Mouse (Mus musculus) embryo, embryonic 9.5 days (tissue): ENCODE measurements around the gene Sh3d19.

ENCODE experiments used
- DNase-seq: peaks from one replicate; pipeline ENCODE4 v3.0.0-alpha.2; 2017; ENCODE audit errors: extremely low spot score

Sh3d19 gene

DNA sequence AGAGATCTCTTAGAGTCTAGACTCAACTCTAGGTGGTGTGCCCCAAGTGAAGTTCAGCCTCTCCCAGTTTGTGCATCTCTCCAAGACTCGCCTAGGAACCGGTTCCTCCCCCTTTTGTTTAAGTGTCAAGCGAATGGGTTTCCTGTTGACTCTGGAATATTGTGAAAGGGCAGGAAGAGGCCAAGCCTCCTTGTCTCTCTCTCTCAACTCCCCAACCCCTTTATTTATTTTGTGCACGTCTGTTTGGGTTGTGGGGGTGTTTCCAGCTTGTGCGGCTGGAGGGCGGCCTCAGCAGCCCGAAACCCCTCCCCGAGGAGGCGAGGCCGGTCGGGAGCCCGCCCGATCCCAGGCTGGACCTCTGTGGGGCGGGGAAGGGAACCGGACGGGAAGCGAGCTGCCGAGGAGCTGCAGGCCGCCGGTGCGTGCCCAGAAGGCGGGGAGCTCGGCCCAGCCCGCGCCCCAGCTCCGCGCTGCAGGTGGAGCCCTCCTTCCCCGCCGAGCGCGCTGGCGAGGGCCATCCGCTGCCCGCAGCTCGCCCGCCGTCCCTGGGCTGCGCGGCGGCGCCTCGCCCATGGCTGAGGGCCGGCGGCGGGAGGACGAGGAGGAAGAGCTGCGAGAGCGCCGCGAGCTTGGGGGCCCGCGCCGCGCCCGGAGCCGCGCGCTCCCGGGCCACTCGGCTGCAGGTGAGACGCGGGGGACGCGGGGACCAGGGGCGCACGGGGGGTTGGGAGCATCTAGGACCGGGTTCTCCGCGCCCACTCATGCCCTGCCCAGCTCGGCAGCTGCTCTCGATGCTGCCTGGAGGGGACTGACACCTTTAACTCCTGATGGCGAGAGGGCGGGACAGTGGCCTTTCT is at the start of gene Sh3d19:
Sh3d19 (plus strand) TSS at position 368 of the 857 bp plus-strand sequence.
- peak; percentile 87 for DNase-seq

DNA sequence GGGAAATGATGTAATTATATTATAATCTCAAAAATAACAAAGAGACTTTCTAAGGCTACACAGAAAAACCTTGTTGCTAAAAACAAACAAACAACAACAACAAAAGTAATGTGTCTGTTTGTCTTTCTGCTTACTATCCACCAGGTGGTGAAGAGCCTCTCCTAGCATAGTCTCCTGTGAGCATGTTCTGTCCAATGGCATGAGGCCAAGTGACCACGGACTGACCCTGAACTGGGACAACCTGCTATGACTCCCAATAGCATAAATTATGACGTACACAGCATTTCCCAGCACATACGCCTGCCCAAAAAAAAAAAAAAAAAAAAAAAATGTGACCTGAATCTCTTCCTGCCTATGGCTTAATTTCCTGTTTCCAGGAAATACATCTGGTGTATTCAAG is 48.6 kb upstream of the Sh3d19 start:
- no peak for DNase-seq

DNA sequence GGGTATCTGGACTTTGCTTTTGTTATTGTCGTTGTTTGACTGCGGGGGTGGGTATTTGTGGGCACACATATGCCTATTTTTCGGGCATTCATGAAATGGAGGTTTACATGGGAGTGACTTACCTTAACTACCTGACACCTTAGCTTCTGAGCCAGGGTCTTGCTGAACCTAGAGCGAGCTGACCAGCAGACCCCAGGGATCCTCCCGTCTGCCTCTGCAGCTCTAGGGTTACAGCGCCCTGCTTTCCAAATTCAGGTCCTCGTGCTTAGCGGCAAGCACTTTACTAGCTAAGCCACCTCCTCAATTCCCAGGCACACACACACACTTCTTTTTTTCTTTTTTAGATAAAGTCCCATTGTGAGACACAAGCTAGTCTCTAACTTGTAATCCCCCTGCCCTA is 47.6 kb upstream of the Sh3d19 start:
- no peak for DNase-seq

DNA sequence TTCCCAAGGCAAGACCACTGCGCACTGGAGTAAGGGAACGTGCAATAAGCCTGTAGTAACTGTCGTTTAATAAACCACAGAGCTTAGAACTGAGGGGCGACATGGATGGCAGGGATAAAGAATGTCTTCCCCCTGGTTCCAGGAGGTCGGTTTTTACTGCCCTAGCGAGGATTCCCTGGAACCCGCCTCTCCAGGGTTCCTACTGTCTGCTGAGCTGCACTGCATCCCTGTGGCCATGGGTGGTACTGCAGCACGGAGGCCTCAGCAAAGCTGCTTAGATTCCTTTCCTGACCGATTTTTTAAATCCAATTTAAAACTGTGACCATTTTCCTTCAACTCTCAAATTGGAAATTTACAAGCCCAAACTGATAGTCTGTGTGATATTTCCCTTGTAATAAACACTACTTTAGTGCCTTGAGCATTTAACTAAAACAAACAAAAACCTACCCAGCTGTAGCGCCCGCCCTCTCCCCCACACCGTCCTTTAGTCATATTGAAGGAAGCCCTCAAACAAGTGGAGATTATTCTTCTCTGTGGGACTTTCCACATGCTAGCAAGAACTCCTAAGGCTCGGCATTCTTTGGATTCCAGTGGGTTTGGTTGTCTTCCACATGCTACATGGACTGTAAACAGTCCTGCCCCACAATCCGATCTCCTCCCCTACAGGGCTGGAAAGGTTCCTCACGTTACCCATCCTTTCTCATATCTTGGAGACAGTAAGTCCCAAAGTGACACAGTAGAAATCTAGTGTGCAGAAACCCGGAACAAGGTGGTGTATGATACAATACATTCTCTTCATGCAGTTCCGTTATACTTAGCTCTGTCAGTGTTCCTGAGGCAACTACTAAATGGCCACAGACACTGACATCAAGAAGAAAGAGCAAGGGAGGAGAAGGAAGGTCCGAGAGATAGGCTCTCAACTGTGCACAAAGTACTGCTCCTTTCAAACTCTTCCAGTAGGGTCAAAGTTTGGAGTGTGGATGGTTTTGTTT is 46.7 kb upstream of the Sh3d19 start:
- peak; percentile 82 for DNase-seq

DNA sequence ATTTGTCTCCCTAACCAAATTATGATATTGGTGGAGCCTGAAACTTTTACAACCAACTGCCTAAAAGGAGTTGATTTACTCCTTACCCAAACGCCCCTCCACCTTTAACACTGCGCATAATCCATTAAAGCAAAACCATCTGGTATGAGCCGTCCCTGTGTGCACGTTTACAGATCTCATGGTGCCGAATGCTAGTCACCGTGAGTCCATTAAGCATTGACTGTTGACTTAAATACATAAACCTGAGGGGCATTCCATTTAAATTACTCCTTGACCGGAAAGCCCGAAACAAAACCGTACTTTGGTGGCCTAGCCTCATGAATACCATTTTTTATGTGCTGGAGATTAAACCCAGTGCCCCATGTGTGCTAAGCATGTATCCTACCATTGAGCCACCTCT is 43.6 kb upstream of the Sh3d19 start:
- no peak for DNase-seq

DNA sequence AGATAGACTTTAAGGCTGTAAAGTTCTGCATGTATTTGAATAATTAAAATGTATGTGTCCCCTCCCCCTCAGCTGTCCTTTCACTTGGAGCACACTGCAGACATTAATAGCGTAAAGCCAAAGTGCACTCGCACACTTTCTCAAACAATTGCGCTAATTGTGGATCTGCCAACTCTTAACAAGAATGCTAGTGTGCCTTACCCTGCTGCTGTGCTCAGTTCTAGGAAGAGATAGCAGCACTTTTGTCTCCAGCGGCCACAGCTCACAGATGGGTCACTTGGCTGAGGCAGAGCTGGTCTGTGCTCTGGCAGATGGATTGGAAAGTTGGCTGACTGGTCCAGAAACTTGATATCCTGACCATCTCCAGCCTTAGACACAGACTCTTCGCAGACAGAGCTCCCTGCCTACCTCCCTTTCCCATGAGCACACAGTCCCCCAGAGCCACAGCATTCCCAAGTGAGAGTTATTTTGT is 42.7 kb upstream of the Sh3d19 start:
- DNase-seq: no peak

DNA sequence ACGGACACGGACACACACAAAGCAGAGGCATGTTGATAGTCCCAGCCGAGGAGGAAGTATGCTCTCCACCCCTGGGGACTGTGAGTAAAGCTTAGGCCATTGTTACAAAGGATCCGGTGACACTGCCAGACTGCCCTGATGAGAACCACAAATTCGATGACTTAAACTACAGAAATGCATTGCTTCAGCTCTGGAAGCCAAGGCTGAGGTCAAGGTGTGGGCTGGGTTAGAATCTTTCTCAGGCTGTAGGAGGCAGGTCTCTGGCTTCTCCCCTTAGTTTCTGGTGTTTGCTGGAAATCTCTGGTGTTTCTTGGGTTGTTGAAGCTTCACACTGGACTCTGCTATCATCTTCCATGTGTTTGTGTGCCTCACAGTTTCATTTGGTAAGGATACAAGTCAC is 41.2 kb upstream of the Sh3d19 start:
- DNase-seq: no peak

DNA sequence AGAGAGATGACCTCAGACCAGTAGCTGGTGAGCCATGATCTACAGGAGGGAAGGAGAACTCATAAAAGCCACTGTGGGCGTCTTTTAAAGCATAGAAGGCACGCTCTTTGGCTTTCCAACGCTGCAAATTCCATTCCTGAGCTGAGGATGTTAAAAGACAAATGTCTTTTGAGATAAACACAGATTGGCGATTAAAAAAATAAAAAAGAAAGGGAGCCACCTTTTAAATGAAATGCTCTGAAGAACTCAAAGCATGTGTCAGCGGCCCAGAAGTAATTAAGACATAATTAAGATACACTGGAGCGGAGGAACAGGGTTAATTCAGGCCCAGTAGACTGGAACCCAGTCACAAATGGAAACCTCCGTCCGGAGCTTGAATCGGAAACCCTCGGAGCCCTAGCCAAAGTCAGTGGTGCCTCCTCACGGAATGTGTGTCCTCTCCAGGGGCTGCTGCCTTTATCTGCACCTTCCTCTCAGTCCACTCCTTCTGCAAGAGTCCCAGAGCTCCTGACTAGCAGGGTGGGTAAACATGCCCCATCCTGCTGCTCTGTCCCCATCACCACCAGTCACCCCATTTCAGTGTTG is 40.1 kb upstream of the Sh3d19 start:
- no peak for DNase-seq

DNA sequence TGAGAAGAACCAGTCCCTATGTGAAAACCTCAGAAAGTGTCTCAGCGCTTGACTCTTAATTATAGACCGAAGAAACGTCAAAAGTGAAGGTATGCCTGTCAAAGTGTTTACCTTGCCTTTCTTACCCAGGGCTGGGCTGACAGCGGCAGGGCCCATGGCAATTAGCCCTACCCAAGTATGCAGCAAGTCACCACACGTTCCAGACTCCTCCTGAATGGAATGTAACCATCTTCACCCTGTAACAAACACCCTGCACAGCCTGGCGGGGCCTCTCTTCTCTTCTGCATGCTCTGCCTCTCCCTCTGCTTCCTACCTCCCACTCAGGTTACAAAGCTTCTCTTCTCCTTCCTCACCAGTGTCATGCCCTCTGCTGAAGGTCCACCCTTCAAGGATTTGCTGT is 39.0 kb upstream of the Sh3d19 start:
- DNase-seq: no peak

DNA sequence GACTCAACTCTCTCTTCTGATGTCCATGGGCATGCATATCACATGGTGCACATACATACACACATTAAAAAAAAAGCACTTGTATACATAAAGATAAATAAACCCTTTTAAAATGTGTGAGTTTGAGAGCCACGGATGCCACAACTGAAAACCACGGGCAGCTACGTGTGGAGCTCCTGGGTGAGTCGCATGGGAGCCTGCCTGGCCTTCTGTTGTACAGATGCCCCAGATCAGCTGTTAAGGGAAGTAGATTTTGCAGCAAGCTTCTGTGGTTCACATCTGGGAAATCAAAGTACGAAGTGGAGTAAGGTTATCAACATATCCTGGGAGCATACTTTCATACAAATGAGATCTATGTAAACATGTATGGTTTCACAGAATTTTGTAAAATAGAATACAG is 37.3 kb upstream of the Sh3d19 start:
- DNase-seq: no peak

DNA sequence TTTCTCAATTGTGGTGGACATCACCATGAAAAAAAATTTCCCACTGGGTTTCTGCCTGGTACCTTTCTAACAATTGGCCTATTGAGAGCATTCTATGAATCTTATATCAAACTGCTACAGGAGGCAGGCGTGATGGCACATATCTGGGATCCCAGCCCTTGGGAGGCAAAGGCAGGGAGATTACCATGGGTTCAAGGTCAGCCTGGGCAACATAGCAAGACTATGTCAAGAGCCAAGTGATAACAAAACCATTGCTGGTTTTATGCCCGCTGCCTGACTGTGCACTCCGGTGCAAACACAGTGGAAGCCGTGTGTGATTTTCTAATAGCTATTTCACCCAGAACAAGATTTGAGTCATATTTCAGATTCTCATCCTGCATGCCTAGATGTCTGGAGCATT is 20.0 kb upstream of the Sh3d19 start:
- no peak for DNase-seq

DNA sequence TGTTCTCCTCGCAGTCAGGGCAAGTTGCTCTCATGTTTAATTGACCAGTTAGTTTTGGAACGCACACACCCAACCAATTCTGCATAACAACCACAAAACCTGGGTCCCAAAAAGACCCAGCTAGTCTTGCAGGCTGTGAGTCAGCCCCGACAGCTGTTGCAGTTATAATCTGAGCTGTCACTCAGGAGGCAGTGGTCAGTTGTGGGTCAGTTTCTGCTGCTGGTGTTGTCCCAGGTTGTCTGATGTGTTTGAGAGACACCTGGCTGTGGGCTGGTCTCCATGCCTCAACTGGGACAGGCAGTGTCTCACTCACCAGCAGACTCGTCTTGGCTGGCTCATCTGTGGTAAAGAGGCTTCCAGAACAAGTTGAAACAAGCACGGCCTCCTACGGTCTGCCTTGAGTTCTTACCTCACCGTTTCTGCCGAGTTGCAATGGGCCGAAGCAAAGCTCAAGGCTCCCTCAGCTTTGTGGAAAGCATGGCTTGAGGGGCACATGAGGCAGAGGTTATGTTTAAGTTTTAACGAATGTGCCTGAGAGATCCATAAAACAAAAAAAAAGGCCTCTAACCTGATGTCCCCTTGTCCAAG is 18.1 kb upstream of the Sh3d19 start:
- DNase-seq: no peak

DNA sequence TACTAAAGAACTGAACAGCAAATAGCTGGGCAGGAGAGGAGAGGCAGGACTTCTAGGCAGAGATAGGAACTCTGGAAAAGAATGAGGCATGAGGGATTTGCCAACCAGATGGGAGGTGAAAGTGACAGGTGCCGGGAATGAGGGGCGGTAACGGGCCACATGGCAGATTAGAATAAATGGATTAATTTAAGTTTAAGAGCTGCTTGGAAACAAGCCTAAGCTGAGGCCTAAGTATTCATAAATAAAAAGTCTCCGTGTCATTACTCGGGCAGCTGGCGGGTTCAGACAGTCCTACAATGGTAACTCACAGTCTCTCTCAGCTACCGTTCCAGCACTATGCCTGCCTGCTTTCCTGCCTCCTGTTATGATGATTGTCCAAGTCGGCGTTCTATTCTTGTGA is 15.6 kb upstream of the Sh3d19 start:
- DNase-seq: no peak

DNA sequence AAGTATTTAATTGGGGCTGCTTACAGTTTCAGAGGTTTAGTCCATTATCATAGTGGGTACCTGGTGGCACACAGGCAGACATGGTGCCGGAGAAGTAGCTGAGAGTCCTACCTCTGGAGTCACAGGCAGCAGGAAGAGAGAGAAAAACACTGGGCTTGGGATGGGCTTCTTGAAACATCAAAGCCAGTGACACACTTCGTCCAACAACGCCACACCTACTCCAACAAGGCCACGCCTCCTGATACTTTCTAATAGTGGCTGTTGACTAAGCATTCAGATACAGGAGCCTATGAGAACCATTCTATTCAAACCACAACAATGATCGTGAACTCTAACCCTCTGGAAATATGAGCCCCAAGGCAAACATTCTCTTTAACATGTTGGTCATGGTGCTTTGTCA is 15.2 kb upstream of the Sh3d19 start:
- no peak for DNase-seq

DNA sequence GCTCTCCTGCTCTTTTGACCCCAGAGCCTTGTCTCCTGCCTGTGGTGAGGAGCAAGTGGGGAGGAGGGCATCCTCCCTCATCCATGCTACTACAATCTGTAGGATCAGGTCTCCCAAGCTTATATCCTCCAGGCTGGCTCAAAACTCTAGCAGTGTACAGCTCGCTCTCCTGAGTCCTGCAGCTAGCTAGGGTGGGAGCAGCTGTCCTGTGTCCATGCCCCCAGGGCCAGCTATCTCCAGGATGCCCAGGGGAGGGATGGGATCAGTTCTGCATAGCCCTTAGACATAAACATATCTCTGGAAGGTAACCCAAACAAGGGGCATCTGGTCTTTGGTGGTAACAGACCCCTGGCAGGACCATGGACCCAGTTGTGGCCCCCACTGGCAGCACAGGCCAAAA is 11.2 kb upstream of the Sh3d19 start:
- no peak for DNase-seq

DNA sequence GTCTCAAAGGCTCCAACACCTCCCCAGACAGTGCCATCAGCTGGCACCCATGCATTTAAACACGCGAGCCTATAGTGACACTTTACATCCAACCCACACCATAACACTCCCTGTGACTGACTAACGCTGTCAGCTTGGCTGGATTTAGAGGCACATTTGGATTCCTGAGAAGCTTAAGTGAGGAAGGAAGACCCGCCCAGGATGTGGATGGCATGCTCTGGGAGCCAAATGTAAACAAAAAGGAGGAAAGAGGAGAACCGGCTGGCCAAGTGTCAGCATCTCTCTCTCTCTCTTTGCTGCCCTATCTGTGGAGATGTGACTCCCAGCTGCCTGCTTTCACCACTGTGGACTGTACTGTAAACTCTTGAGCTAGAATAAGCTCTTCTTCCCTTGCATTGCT is 9.8 kb upstream of the Sh3d19 start:
- peak; percentile 12 for DNase-seq

DNA sequence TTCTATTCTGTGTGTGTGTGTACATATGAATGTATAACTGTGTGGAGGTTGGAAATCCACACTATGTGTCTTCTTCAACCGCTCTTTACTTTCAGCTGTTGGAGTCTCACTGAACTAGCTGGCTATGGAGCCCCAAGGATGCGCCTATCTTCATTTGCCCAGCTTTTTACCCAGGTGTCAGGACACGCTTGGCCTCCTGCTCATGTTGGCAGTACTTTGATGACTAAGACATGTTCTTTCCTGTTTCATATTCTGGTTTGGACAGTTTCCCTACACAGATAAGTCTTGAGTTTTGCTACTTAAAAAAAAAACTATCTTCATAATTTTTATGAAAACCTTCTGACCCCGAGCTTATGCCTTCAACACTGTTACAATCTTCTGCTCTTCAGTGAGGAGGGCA is 5.4 kb upstream of the Sh3d19 start:
- no peak for DNase-seq

DNA sequence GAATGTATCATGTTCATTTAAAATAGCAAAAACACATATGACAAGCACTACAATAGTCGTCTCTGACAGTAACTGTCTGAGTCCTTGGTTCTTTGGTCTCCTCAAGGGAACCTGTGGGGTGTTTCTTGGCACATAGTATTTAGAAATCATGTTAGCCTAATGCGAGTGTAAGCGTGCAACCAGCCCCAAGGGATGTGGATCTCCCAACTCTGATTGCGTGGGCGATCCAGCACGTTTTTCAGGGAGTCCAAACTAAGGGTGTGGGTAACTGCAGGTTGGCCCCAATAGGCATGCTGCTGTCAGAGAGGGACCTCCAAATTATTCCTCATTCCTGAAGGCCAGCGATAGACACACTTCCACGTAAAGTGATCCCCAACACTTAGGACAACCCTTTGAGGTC is 1.9 kb upstream of the Sh3d19 start:
- no peak for DNase-seq

DNA sequence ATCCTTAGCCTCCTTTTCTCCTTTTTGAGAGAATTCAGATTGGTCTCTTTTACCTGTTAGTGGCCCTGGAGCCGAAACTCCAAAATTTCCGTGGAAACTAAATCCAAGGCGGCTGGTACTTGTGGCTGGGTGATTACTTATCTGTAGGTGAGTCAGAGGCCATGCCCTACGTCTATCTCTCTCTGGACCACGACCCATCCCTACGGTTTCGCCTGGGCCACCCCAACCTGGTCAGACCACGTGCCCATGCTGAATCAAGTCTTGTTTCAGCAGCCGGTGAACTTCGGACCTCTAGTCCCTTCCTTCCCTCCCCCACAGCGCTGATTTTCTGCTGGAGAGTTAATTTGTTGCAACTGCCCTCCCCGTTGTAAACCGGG is 678 bp downstream of the Sh3d19 start:
- DNase-seq: peak; percentile 54

DNA sequence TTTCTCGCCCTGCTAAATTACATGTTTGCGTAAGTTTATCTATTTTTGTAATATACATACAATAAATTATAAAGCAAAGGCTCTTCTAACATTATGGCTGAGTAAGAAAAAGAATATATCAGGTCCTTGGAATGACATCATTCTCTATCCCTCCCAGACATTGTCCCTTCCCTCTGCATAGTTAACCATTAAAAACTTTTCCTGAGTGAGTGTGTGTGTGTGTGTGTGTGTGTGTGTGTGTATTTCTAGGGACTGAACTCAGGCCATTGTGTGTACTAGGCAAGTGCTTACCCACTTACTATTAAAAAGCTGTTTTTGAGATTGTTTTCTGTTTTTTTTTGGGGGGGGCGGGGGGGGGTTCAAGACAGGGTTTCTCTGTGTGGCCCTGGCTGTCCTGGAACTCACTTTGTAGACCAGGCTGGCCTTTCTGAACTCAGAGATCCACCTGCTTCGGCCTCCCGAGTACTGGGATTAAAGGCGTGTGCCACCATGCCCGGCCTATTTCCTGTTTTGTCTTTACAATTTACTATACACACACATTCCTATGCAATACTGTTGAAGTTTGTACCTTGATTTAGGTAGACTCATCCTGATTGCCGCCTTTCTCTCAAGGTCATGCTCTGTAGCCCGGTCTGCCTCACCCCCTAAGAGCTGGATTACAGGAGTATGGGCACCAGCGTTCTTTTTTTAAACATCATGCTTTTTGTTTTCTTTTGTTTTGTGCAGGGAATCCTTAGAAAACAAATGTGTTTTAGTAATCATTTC is 2.6 kb downstream of the Sh3d19 start:
- DNase-seq: no peak

DNA sequence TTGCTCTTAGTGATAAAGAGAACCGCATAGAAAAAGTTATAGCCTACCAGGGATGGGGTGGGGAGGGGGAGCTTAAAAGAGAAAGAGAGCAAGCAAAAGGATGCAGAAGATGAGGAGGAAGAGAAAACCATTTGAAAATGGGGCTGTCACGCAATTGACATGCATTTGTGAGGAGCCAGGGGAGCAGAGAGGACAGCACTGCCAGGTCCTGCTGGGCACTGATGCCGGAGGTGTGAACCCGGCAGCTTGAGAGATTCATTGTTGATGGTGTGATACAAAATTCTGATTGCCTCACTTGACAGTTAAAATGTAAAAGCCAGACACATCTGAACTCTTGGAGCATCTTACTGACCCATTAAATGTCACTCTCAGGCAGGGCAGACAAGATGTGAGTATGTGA is 3.5 kb downstream of the Sh3d19 start:
- DNase-seq: no peak
